Mouse (Mus musculus) frontal cortex, postnatal 14 days (tissue): ENCODE measurements around the gene Tnfrsf21.

Source experiments
- DNase-seq, 2 experiments: peaks; one replicate each; pipeline ENCODE4 v3.0.0; 2022; ENCODE audit warnings: low spot score in 2 of 2

The Tnfrsf21 gene

GRCm38 (mm10) chr17:43076801-43077493, 60.6 kb downstream of the Tnfrsf21 start:
- DNase-seq = peak; percentile 69 to 75

DNA sequence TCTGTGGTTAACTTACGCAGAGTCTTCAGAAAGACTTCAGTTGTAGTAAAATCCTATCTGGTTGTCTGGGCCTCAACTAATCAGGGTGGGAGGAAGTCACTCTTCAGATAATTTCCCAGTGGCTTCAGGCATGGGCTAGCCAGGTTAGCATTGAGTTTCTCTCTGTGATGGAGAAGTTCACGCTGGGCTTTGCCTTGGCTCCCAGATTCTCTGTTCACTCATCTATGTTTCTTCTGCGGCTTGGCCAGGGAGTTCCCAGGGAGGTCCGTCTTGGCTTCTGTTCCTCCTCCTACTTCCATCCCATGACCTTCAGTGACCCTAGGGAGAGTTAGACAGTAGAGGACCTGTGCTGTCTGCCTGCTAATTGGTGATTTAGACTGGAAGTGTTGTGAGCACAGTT, 61.2 kb downstream of the Tnfrsf21 start:
- no peak for DNase-seq

GRCm38 (mm10) chr17:43081225-43081624, 64.9 kb downstream of the Tnfrsf21 start:
- no peak for DNase-seq

DNA sequence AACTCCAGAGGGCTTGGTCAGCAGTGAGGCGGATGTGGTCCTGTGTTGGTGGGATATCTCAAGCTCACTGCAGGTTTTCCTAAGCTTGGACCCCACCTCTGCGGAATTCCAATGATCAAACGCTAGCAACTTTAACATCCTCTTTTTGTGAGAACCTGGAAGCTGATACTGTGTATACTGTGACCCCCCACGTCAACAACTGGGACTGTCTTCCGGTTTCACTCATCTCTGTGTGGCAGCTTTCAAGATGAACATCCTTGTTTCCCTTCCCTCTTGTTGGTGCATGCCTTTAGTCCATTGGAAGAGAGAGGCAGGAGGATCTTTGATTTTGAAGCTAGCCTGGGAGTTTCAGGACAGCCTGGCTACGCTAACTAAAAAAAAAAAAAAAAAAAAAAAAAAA, 73.1 kb downstream of the Tnfrsf21 start:
- no peak for DNase-seq

- DNase-seq = no peak
These were observed 74.8 kb downstream of the Tnfrsf21 start for GRCm38 (mm10) chr17:43090948-43091724.

- no peak for DNase-seq
These were observed 76.1 kb downstream of the Tnfrsf21 start for GRCm38 (mm10) chr17:43092280-43092995.

DNA sequence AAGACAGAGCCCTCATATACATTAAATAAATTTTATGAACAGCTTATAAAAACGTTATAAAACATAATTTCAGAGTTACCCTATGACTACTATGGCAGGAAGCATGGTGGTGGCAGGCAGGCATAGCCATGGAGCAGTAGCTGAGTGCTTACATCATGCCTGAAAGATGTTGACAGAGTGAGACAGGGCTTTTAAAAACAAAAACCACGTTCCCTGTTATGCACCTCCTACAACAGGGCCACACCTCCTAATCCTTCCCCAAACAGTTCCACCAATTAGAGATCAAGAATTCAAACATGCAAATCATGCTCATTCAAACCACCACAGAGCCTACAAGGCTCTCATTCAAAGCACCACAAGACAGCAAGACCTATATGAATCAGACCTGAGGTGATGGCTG, 77.9 kb downstream of the Tnfrsf21 start:
- no peak for DNase-seq

DNA sequence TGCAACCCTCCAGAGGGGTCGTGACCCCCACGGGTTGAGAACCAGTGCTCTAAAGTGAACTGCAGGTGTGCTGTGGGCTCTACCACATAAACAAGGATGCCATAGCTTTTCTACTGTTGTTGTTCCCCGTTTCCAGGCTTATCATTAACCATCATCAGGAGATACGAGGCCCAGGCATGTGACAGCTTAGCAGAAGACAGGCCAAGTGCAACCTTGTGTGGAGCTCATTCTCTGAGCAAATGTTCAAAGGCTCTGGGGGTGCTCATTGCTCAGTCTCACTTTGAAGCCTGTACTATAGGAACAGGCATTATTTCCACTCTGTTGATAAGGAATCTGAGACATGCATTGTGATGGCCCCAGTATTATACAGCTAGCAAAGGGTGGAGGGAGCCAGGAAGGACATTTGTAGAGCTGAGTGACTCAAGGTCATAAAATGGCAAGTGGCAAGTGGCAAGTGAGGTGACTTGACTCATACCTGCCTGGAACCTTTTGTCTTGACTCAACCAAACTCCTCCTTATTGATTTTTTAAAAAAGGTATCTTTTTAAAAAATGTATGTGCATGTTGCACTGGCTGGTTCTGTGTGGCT, 80.8 kb downstream of the Tnfrsf21 start:
- no peak for DNase-seq

- DNase-seq = no peak
These were observed 89.8 kb downstream of the Tnfrsf21 start for GRCm38 (mm10) chr17:43106108-43106507.

DNA sequence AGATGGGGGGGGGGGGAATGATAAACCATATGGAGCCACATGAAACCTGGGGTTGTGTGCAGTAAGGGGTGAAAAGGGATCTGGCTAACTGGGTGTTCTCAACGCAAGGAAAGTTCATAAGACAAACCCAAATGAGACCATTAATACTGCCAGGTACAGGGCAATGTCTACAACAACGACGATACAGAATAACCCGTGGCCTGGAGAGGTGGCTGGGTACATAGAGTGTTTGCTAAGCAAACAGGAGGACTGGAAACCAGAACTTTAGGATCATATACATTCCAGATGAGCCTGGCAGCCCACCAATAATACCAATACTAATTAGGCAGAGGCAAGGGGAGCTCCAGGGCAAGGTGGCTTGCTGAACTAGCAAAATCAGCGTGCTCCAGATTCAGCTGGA, 91.0 kb downstream of the Tnfrsf21 start:
- no peak for DNase-seq

DNA sequence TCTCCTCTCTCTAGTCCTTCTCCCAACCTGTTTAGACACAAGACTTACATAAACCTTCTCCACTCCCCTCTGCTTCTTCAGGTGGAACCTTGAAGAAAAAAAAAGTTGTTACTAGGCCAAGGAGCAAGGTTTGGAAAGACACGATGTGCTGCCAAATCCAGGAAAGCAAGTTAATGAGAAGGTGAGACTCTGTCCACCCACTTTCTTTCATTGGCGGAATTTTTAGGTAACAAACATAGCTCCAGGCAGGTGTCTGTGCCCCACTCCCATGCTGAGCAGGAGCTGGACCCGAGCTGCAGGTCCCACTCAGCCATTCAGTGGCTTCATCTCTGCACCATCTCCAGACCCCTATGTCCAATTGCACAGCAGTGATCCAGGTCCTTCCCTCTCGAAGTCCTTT, 93.1 kb downstream of the Tnfrsf21 start:
- DNase-seq = no peak

- no peak for DNase-seq
These were observed 94.0 kb downstream of the Tnfrsf21 start for GRCm38 (mm10) chr17:43110168-43110885.

DNA sequence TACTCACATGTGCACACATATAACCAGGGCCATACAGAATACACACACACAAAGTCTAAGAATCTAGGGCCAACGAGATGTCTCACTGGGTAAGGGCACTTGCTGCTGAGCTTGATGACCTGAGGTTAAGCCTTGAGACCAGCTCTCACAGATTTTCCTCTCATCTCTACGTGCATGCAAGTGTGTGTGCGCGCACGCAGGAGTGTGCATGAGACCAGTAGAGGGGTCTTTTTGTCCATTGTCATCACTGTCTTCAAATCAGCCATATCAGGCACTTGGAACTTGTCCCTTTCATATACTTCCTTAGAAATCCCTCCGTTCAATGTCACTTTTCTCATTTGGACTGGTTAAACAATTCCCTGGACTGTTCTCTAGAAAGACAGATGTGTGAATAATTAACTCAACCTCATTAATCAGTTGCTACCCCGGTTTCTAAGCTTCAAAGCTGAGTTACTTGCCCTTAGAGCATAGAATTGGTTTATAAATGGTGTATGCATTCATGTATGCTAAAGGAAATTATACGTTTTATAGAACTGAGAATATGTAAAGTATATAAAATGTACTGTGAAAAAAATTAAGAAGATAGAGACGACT, 97.1 kb downstream of the Tnfrsf21 start:
- no peak for DNase-seq

- DNase-seq = peak; percentile 42 to 61
These were observed 97.8 kb downstream of the Tnfrsf21 start for GRCm38 (mm10) chr17:43114086-43114581.

GRCm38 (mm10) chr17:43114926-43115325, 98.6 kb downstream of the Tnfrsf21 start:
- no peak for DNase-seq

- DNase-seq = no peak
These were observed 100.4 kb downstream of the Tnfrsf21 start for GRCm38 (mm10) chr17:43116748-43117147.

DNA sequence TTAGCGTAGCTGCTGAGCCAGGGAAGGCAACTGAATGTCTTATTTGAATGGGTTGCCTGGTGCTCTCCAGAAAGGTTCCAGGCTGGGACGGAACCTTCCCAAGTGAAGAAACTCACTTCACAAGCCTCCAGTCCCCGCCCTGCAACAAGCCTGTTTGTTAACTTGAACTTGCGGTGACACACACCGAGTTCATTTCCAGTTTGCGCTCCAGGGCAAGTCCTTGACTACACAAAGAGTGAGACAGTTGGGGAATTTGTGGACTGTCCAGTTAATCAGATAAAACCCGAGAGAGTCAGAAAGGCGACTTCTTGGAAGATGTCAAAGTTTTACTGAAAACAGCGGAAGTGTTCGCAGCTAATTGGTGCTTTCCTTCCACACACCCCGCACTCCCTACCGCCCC, 103.1 kb downstream of the Tnfrsf21 start:
- no peak for DNase-seq

DNA sequence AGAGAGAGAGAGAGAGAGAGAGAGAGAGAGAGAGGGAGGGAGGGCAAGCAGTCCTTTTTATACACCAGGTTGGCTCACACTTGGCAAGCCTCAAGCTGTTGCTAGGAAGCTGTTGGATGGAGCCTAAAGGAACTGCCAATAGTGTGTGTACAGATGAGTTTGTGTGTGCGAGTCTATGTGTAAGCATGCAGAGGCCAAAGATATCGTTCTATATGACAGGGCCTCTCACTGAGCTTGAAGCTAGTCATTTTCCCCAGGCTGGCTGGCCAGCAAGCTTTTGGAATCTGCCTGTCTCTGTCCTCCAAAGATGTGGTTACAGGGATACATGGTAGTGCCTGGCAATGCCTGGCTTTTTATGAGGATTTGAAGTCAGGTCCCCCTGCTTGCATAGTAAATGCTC, 104.7 kb downstream of the Tnfrsf21 start:
- DNase-seq = peak in 1 of 2 experiments; percentile 8

DNA sequence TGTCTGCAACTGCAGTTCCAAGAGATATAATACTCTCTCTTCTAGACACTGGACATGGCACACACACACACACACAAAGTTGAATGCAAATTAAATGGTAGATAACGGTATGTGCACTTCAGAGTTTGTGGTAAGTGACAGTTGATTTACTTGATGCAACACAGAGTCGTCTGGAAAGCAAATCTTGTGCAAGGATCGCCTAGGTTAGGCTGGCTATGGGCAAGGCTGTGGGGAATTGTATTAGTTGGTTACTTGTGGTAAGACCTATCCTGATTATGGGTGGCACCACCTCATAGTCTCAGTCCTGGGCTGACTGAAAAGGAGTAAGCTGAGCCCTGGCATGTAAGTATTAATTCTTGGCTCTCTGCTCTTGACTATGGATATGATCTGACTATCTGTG, 112.0 kb downstream of the Tnfrsf21 start:
- no peak for DNase-seq

DNA sequence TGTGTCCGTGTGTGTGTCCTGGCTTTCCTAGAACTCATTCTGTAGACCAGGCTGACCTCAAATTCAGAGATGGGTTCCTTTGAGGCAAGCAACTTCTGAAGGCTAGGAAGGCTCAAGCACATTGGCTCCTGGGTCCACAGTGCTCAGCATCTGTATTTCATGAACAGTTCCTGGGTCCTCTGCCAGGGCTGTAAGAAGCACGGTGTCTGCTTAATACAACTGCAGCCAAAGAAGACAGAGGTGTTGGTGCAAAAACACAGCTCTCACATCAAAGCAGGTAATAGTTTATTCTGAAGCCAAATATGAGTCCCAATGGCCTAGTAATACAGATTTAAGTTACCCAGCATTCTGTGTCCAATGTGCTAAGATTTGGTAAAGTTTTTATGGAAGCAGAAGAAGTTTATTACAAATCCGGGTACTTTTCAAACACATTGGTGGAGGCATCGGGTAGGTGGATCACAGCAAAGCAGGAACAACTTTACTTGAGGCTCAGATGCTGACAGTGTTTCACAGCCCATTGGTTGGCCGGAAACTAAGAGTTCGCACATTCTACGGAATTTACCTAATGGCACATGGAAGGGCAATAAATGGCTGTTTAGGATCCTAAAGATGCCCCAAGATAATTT, 112.7 kb downstream of the Tnfrsf21 start:
- DNase-seq = no peak
